In the genomic region with DNA sequence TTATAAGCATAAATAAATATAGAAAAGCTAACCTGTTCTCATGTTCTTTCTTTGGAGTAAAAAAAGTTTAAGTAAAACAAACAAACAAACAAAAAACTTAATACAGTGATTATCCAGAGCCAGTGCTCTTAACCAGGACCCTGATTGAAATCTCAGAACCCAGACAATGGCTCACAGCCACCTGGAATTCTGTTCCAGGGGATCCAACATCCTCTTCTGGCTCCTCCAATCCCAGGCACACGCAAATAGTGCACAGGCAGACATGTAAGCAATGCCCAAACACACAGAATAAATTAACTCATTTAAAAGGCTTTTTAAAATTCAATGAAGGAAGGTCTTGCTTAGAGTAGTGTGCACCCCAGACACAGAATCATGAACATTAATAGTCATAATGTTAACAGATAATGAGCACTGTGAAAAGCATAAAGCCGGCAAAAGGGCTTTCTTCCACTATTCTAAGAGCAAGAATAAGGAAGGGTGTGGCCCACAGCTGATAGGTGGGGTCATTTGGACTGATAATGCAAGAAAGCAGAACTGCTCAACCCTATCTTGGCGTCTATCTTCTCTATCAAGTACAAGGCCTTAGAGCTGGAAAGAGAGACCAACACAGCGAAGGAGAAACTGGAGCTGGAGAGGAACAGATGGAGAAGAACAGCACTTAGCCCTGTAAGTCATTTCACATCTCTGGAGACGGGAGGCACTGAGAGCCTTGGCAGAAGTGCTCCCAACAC, we compare ENCODE assay signal across 14 mouse cellular contexts.
A peak's percentile ranks its signal among the peaks of the same experiment; 100 is the strongest.
DNase-seq lines count a peak whose midpoint lies in the region; ATAC-seq and TF ChIP-seq lines count a peak whose summit lies in the region.
"Had no signal": no experiment of that assay in that cellular context is flagged by ENCODE, and none has a peak within 500 bp of the region (broad histone marks: within the 10 kb centered on the region; RNA-seq: fewer than 3 reads in every experiment).

No protein-coding gene starts in this region.

- TF ChIP-seq POLR2A in MEL (IDR thresholded peaks at IDR 0.05; ENCODE audit: control insufficient read depth in 1 of 2, insufficient read depth in 1 of 2, low read depth in 1 of 2, low read length in 2 of 2, poor library complexity in 1 of 2), result no peak

- H3K4me3 ChIP-seq in heart, embryonic 13.5 days, result no peak overlapping the region
- H3K4me3 ChIP-seq in liver, postnatal 0 days (ENCODE audit: low read depth, low read length), result no peak overlapping the region
- peak overlapping the region; percentile 15 to 24; a peak in 3 of 4 replicates for H3K4me3 ChIP-seq in MEL (ENCODE audit: control insufficient read depth in 1 of 2, insufficient read depth in 1 of 2, low read depth in 2 of 2, low read length in 2 of 2)

- peaks cover 35% of the 10 kb centered on the region for H3K36me3 ChIP-seq in heart, embryonic 13.5 days
- no peaks in the 10 kb centered on the region for H3K36me3 ChIP-seq in liver, postnatal 0 days (replicated peaks; ENCODE audit: insufficient read depth, low read length)
- H3K36me3 ChIP-seq in MEL (ENCODE audit: control insufficient read depth in 1 of 2, insufficient read depth in 2 of 2, low read length in 2 of 2), result peaks cover 0 to 14% of the 10 kb centered on the region in 2 experiments; a peak in 2 of 4 replicates

- H3K9ac ChIP-seq in heart, embryonic 13.5 days, result no peak overlapping the region
- no peak overlapping the region for H3K9ac ChIP-seq in liver, postnatal 0 days (replicated peaks)
- peak overlapping the region; percentile 29; the same call in 1 of the 2 replicates for H3K9ac ChIP-seq in MEL (ENCODE audit: control insufficient read depth, low read depth, low read length, poor library complexity, severe bottlenecking)

- no peak overlapping the region for H3K4me2 ChIP-seq in heart, embryonic 13.5 days
- peak overlapping the region; percentile 2; the same call in 1 of the 2 replicates for H3K4me2 ChIP-seq in liver, postnatal 0 days (ENCODE audit: low read depth, low read length)
- H3K4me2 ChIP-seq: heart, embryonic 11.5 days had no signal

- no peaks in the 10 kb centered on the region for H3K9me3 ChIP-seq in heart, embryonic 13.5 days
- H3K9me3 ChIP-seq in liver, postnatal 0 days (ENCODE audit: low read length), result no peaks in the 10 kb centered on the region
- H3K9me3 ChIP-seq in MEL (replicated peaks; ENCODE audit: insufficient read depth, low read length), result no peaks in the 10 kb centered on the region

- WGBS in heart, embryonic 13.5 days, result 66% methylated on average over 5 of the region's 5 CpGs
- 59% methylated on average over 5 of the region's 5 CpGs for WGBS in liver, postnatal 0 days (ENCODE audit: insufficient replicate concordance)

- peak overlapping the region; percentile 3; the same call in 1 of the 2 replicates for H3K27ac ChIP-seq in heart, embryonic 13.5 days (replicated peaks)
- no peak overlapping the region for H3K27ac ChIP-seq in liver, postnatal 0 days (ENCODE audit: low read depth)
- H3K27ac ChIP-seq in MEL (ENCODE audit: control insufficient read depth, low read depth, low read length), result peak overlapping the region; percentile 48
- H3K27ac ChIP-seq: stomach, postnatal 0 days had no signal

- H3K79me2 ChIP-seq in MEL (ENCODE audit: control insufficient read depth, insufficient read depth, low read length, poor library complexity), result no peaks in the 10 kb centered on the region

- H3K4me1 ChIP-seq in heart, embryonic 13.5 days, result peaks cover 77% of the 10 kb centered on the region
- peaks cover 43% of the 10 kb centered on the region for H3K4me1 ChIP-seq in liver, postnatal 0 days (ENCODE audit: insufficient read depth)
- H3K4me1 ChIP-seq in MEL (ENCODE audit: control insufficient read depth in 1 of 2, insufficient read depth in 2 of 2, low read length in 2 of 2), result peaks cover 8 to 21% of the 10 kb centered on the region in 2 experiments

- no peak for TF ChIP-seq EP300 in liver, postnatal 0 days (IDR thresholded peaks at IDR 0.05; ENCODE audit: low read depth)
- TF ChIP-seq EP300 in MEL (IDR thresholded peaks at IDR 0.05; ENCODE audit: low read depth in 1 of 2, low read length in 2 of 2), result peak; percentile 91 to 98

- ATAC-seq in heart, embryonic 13.5 days (ENCODE audit: extremely low read depth, insufficient number of reproducible peaks, low FRiP score, low TSS enrichment), result no peak
- ATAC-seq in liver, postnatal 0 days, result no peak
- ATAC-seq in megakaryocyte, adult 5-6 weeks (ENCODE audit: poor library complexity, severe bottlenecking), result peak; percentile 92
- no peak for ATAC-seq in erythroblast, adult 5-6 weeks (replicated peaks; ENCODE audit: low FRiP score, poor library complexity, severe bottlenecking)
- ATAC-seq: inflammation-experienced regulatory T-cells, adult 6 months; midbrain, embryonic 16.5 days had no signal

- TF ChIP-seq CTCF in liver, postnatal 0 days (IDR thresholded peaks at IDR 0.05; ENCODE audit: low read depth), result no peak
- no peak for TF ChIP-seq CTCF in MEL (IDR thresholded peaks at IDR 0.05 in 2 of 3, conservative IDR thresholded peaks at IDR 0.05 in 1 of 3; ENCODE audit: control insufficient read depth in 1 of 3, insufficient read depth in 1 of 3, low read depth in 2 of 3, low read length in 3 of 3, poor library complexity in 1 of 3, severe bottlenecking in 1 of 3)

- no peaks in the 10 kb centered on the region for H3K27me3 ChIP-seq in heart, embryonic 13.5 days (replicated peaks)
- H3K27me3 ChIP-seq in liver, postnatal 0 days (ENCODE audit: insufficient read depth, low read length), result no peaks in the 10 kb centered on the region
- H3K27me3 ChIP-seq in MEL (ENCODE audit: control insufficient read depth in 1 of 2, insufficient read depth in 2 of 2, low read length in 2 of 2), result no peaks in the 10 kb centered on the region

- DNase-seq in heart, adult 8-10 months (ENCODE audit: low spot score), result no peak
- DNase-seq in liver, postnatal 0 days, result no peak
- DNase-seq in liver, result no peak
- DNase-seq in MEL (ENCODE audit: low read depth, low spot score), result peak; percentile 83
- no peak for DNase-seq in urinary bladder, adult 18-20 months (ENCODE audit: low spot score in 2 of 2)
- DNase-seq: adrenal gland, adult 2 months; kidney, postnatal 10 days had no signal

- no peak for TF ChIP-seq RAD21 in MEL (IDR thresholded peaks at IDR 0.05; ENCODE audit: low read depth, low read length)

TF ChIP-seq in MEL, 35 proteins besides CTCF, POLR2A, EP300 and RAD21:
- no peak for TF ChIP-seq JUND (IDR thresholded peaks at IDR 0.05; ENCODE audit: low read depth, low read length)
- no peak for TF ChIP-seq NELFE (IDR thresholded peaks at IDR 0.05; ENCODE audit: low read depth, low read length)
- 0 out of 2 replicates have a peak, but pooled peaks have one; percentile 36 for TF ChIP-seq MAX (IDR thresholded peaks at IDR 0.05; ENCODE audit: low read length)
- TF ChIP-seq GATA1 (IDR thresholded peaks at IDR 0.05; ENCODE audit: low read depth, low read length), result peak; percentile 99
- peak; percentile 47; the same call in 1 of the 2 replicates for TF ChIP-seq BHLHE40 (IDR thresholded peaks at IDR 0.05; ENCODE audit: borderline replicate concordance, low read depth, low read length)
- TF ChIP-seq ETS1 (IDR thresholded peaks at IDR 0.05; ENCODE audit: low read depth, low read length), result peak; percentile 99
- TF ChIP-seq SIN3A (IDR thresholded peaks at IDR 0.05; ENCODE audit: low read length), result peak; percentile 88
- TF ChIP-seq TBP (IDR thresholded peaks at IDR 0.05; ENCODE audit: low read depth, low read length), result 0 out of 2 replicates have a peak, but pooled peaks have one; percentile 43
- TF ChIP-seq TCF12 (IDR thresholded peaks at IDR 0.05; ENCODE audit: low read depth, low read length), result peak; percentile 81
- no peak; the same call in 1 of the 2 replicates for TF ChIP-seq ZMIZ1 (IDR thresholded peaks at IDR 0.05; ENCODE audit: low read depth, low read length)
- TF ChIP-seq ZNF384 (IDR thresholded peaks at IDR 0.05; ENCODE audit: low read depth, low read length), result no peak
- TF ChIP-seq CHD1 (IDR thresholded peaks at IDR 0.05; ENCODE audit: low read depth, low read length), result no peak
- peak; percentile 76 for TF ChIP-seq MAFK (IDR thresholded peaks at IDR 0.05; ENCODE audit: borderline replicate concordance, low read depth, low read length)
- peak; percentile 80; the same call in 1 of the 2 replicates for TF ChIP-seq MAZ (IDR thresholded peaks at IDR 0.05; ENCODE audit: low read depth, low read length)
- peak; percentile 68 for TF ChIP-seq MYC (IDR thresholded peaks at IDR 0.05; ENCODE audit: low read depth, low read length)
- TF ChIP-seq E2F4 (IDR thresholded peaks at IDR 0.05; ENCODE audit: borderline replicate concordance, low read depth, low read length), result no peak
- no peak for TF ChIP-seq MXI1 (IDR thresholded peaks at IDR 0.05; ENCODE audit: low read depth, low read length)
- no peak for TF ChIP-seq ZKSCAN1 (IDR thresholded peaks at IDR 0.05; ENCODE audit: low read depth, low read length)
- TF ChIP-seq RCOR1 (IDR thresholded peaks at IDR 0.05; ENCODE audit: low read depth, low read length), result peak; percentile 96
- no peak for TF ChIP-seq USF2 (IDR thresholded peaks at IDR 0.05; ENCODE audit: borderline replicate concordance in 1 of 2, insufficient read depth in 1 of 2, low read depth in 1 of 2, low read length in 2 of 2)
- peak; percentile 63; the same call in 1 of the 2 replicates for TF ChIP-seq ELF1 (IDR thresholded peaks at IDR 0.05; ENCODE audit: low read depth, low read length)
- peak; percentile 35; the same call in 1 of the 2 replicates for TF ChIP-seq CHD2 (IDR thresholded peaks at IDR 0.05; ENCODE audit: low read length)
- TF ChIP-seq TAL1 (IDR thresholded peaks at IDR 0.05; ENCODE audit: low read length), result no peak

Comparison
In these comparisons a context has a peak if more than half of its experiments do, and no peak if none do; other contexts are left out.
1. H3K4me3 ChIP-seq: peak in MEL (2 of 2); none in heart, embryonic 13.5 days (single experiment) and liver, postnatal 0 days (single experiment).